Mouse (Mus musculus): ENCODE data around the gene Adipor2. TPM values are rescaled to one million over a fixed set of nuclear protein-coding genes. Genes with fewer than 3 reads are reported as not detected.
A peak's percentile ranks its signal among the peaks of the same experiment; 100 is the strongest.
"Not testable (repeated sequence)": the region's sequence is repeated elsewhere in the genome, so short reads cannot be mapped to it uniquely, and the experiment has no call there.

Adipor2 gene
- polyA plus RNA-seq, 1 experiment: 111 TPM

DNA sequence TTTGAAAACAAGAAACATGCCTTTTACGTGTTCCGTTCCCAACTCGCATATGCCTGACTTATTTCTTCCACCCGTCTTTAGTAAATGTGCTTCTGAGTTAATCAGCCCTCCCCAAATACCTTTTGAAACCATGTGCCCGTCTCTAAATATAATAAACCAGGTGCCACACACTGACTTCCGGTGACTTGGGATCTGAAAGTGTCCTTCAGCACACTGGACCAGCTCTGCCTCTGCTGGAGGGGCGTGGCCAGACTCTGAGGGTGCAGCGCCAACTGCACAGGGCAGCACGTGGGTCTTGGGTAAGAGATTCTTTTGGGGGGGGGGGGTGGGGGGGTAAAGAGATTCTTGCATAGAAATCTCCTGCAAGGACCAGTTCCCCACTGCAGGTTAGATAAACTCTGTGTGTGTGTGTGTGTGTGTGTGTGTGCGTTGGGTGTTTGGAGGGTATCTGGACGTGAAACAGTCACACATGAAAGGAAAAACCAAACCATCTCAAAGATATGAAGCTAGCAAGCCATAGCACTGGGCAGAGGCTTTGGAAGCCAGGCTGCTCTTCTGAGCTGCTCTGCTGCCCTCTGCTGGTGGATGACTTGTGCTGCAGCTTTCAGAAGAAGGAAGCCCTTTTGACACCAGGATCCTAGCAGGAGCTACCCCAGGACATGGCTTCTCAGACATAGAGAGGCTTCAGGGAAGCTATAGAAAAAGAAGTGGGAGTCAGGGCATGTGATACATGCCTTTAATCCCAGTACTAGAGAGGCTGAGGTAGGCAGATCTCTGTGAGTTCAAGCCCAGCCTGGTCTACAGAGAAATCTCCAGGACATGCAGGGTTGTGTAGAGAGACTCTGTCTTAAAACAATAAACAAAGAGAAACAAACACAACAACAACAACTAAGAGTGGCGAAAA lies 26.5 kb upstream of the Adipor2 start:
- TF ChIP-seq EP300 (IDR thresholded peaks at IDR 0.05; ENCODE audit: insufficient read depth, low read depth, low read length) (no peak), CTCF (IDR thresholded peaks at IDR 0.05; ENCODE audit: low read depth, low read length) (peak; percentile 98)
- no peak overlapping the region for H3K27ac ChIP-seq (ENCODE audit: insufficient read depth, low read length)
- no peaks in the 10 kb centered on the region for H3K9me3 ChIP-seq (replicated peaks; ENCODE audit: control insufficient read depth, insufficient read depth, low read length, poor library complexity, severe bottlenecking)
- H3K36me3 ChIP-seq (ENCODE audit: control insufficient read depth, insufficient read depth, low read length, poor library complexity, severe bottlenecking): no peaks in the 10 kb centered on the region
- peaks cover 3% of the 10 kb centered on the region for H3K4me1 ChIP-seq (ENCODE audit: control insufficient read depth, insufficient read depth, low read length)
- H3K27me3 ChIP-seq (ENCODE audit: control insufficient read depth, insufficient read depth, low read length, poor library complexity, severe bottlenecking): no peaks in the 10 kb centered on the region
- no peak overlapping the region for H3K4me3 ChIP-seq (ENCODE audit: low read depth, low read length)
- no peak overlapping the region for H3K9ac ChIP-seq (ENCODE audit: low read depth, poor library complexity, severe bottlenecking)

GRCm38 (mm10) chr6:119442729-119443128 lies 25.2 kb upstream of the Adipor2 start:
- not testable (repeated sequence) for H3K36me3 ChIP-seq (ENCODE audit: control insufficient read depth, insufficient read depth, low read length, poor library complexity, severe bottlenecking)
- TF ChIP-seq CTCF (IDR thresholded peaks at IDR 0.05; ENCODE audit: low read depth, low read length): peak; percentile 60

GRCm38 (mm10) chr6:119437894-119438761 lies 20.6 kb upstream of the Adipor2 start:
- Histone ChIP-seq H3K9ac (ENCODE audit: low read depth, poor library complexity, severe bottlenecking) (no peak overlapping the region), H3K9me3 (replicated peaks; ENCODE audit: control insufficient read depth, insufficient read depth, low read length, poor library complexity, severe bottlenecking) (no peaks in the 10 kb centered on the region), H3K4me1 (ENCODE audit: control insufficient read depth, insufficient read depth, low read length) (no peaks in the 10 kb centered on the region), H3K27me3 (ENCODE audit: control insufficient read depth, insufficient read depth, low read length, poor library complexity, severe bottlenecking) (no peaks in the 10 kb centered on the region), H3K36me3 (ENCODE audit: control insufficient read depth, insufficient read depth, low read length, poor library complexity, severe bottlenecking) (no peaks in the 10 kb centered on the region), H3K27ac (ENCODE audit: insufficient read depth, low read length) (no peak overlapping the region), H3K4me3 (ENCODE audit: low read depth, low read length) (no peak overlapping the region)
- no peak for TF ChIP-seq EP300 (IDR thresholded peaks at IDR 0.05; ENCODE audit: insufficient read depth, low read depth, low read length)
- no peak for TF ChIP-seq POLR2A (IDR thresholded peaks at IDR 0.05; ENCODE audit: insufficient read depth, low read length)
- TF ChIP-seq CTCF (IDR thresholded peaks at IDR 0.05; ENCODE audit: low read depth, low read length): no peak

More at GRCm38 (mm10) chr6:119442729-119443128, 25.2 kb upstream of the Adipor2 start:
- H3K4me3 ChIP-seq (ENCODE audit: low read depth, low read length); H3K27me3 ChIP-seq (ENCODE audit: control insufficient read depth, insufficient read depth, low read length, poor library complexity, severe bottlenecking); H3K9me3 ChIP-seq (replicated peaks; ENCODE audit: control insufficient read depth, insufficient read depth, low read length, poor library complexity, severe bottlenecking); H3K4me1 ChIP-seq (ENCODE audit: control insufficient read depth, insufficient read depth, low read length); H3K27ac ChIP-seq (ENCODE audit: insufficient read depth, low read length); H3K9ac ChIP-seq (ENCODE audit: low read depth, poor library complexity, severe bottlenecking): not testable (repeated sequence)

- H3K27ac ChIP-seq (ENCODE audit: insufficient read depth, low read length): no peak overlapping the region
- no peaks in the 10 kb centered on the region for H3K4me1 ChIP-seq (ENCODE audit: control insufficient read depth, insufficient read depth, low read length)
These were observed 16.9 kb upstream of the Adipor2 start for GRCm38 (mm10) chr6:119434394-119434793.

GRCm38 (mm10) chr6:119431751-119432324 lies 14.3 kb upstream of the Adipor2 start:
- Histone ChIP-seq H3K9ac (ENCODE audit: low read depth, poor library complexity, severe bottlenecking) (no peak overlapping the region), H3K27ac (ENCODE audit: insufficient read depth, low read length) (no peak overlapping the region), H3K4me1 (ENCODE audit: control insufficient read depth, insufficient read depth, low read length) (peaks cover under 1% of the 10 kb centered on the region), H3K27me3 (ENCODE audit: control insufficient read depth, insufficient read depth, low read length, poor library complexity, severe bottlenecking) (no peaks in the 10 kb centered on the region), H3K36me3 (ENCODE audit: control insufficient read depth, insufficient read depth, low read length, poor library complexity, severe bottlenecking) (no peaks in the 10 kb centered on the region), H3K9me3 (replicated peaks; ENCODE audit: control insufficient read depth, insufficient read depth, low read length, poor library complexity, severe bottlenecking) (no peaks in the 10 kb centered on the region), H3K4me3 (ENCODE audit: low read depth, low read length) (no peak overlapping the region)
- TF ChIP-seq EP300 (IDR thresholded peaks at IDR 0.05; ENCODE audit: insufficient read depth, low read depth, low read length): no peak
- TF ChIP-seq CTCF (IDR thresholded peaks at IDR 0.05; ENCODE audit: low read depth, low read length): no peak
- no peak for TF ChIP-seq POLR2A (IDR thresholded peaks at IDR 0.05; ENCODE audit: insufficient read depth, low read length)

More at GRCm38 (mm10) chr6:119434394-119434793, 16.9 kb upstream of the Adipor2 start:
- no peak overlapping the region for H3K9ac ChIP-seq (ENCODE audit: low read depth, poor library complexity, severe bottlenecking)
- no peak for TF ChIP-seq CTCF (IDR thresholded peaks at IDR 0.05; ENCODE audit: low read depth, low read length)
- H3K9me3 ChIP-seq (replicated peaks; ENCODE audit: control insufficient read depth, insufficient read depth, low read length, poor library complexity, severe bottlenecking): no peaks in the 10 kb centered on the region
- H3K4me3 ChIP-seq (ENCODE audit: low read depth, low read length): no peak overlapping the region
- no peaks in the 10 kb centered on the region for H3K27me3 ChIP-seq (ENCODE audit: control insufficient read depth, insufficient read depth, low read length, poor library complexity, severe bottlenecking)
- no peaks in the 10 kb centered on the region for H3K36me3 ChIP-seq (ENCODE audit: control insufficient read depth, insufficient read depth, low read length, poor library complexity, severe bottlenecking)
